Mouse (Mus musculus) stomach, postnatal 0 days (tissue): ENCODE measurements around the gene Mrln. TPM values are rescaled to one million over a fixed set of nuclear protein-coding genes. Genes with fewer than 3 reads are reported as not detected.
"Not testable (repeated sequence)": the region's sequence is repeated elsewhere in the genome, so short reads cannot be mapped to it uniquely, and the experiment has no call there.

Experiments used
- ATAC-seq: fragments of 200-750 bp; cut with Nextera tagmentation; 2 replicates; pipeline ENCODE4 v1.8.0; 2017; ENCODE audit not compliant: low FRiP score, low TSS enrichment
- DNase-seq: peaks from one replicate; pipeline ENCODE4 v3.0.0-alpha.2; 2016; ENCODE audit warnings: low spot score
- H3K27ac ChIP-seq: fragments of 300-500 bp; sonication (generic); replicated peaks from 2 replicates; pipeline ENCODE4 v1.5.1; 2014; ENCODE audit warnings: mild to moderate bottlenecking, control low read depth
- H3K27me3 ChIP-seq: fragments of 300-500 bp; sonication (generic); 2 replicates; pipeline ENCODE4 v1.6.1; 2014; ENCODE audit warnings: low read length; ENCODE audit not compliant: control insufficient read depth, insufficient read depth
- H3K36me3 ChIP-seq: fragments of 300-500 bp; sonication (generic); 2 replicates; pipeline ENCODE4 v1.6.1; 2014; ENCODE audit warnings: low read length, mixed read lengths; ENCODE audit not compliant: control insufficient read depth, insufficient read depth
- H3K4me1 ChIP-seq: fragments of 300-500 bp; sonication (generic); replicated peaks from 2 replicates; pipeline ENCODE4 v1.6.1; 2014; ENCODE audit warnings: antibody characterized with exemption; ENCODE audit not compliant: control insufficient read depth, insufficient read depth
- H3K4me2 ChIP-seq: fragments of 300-500 bp; sonication (generic); replicated peaks from 2 replicates; pipeline ENCODE4 v1.6.1; 2014; ENCODE audit warnings: low read depth, mild to moderate bottlenecking, control low read depth, moderate library complexity
- H3K4me3 ChIP-seq: fragments of 300-500 bp; sonication (generic); 2 replicates; pipeline ENCODE4 v1.5.1; 2014; ENCODE audit warnings: low read depth, low read length, control low read depth
- H3K9ac ChIP-seq: fragments of 300-500 bp; sonication (generic); 2 replicates; pipeline ENCODE4 v1.6.1; 2014; ENCODE audit warnings: mild to moderate bottlenecking, low read length, control low read depth, mixed read lengths
- H3K9me3 ChIP-seq: fragments of 300-500 bp; sonication (generic); 2 replicates; pipeline ENCODE4 v1.6.1; 2016; ENCODE audit warnings: low read length; ENCODE audit not compliant: control insufficient read depth
- CTCF ChIP-seq: IDR thresholded peaks from 2 replicates; pipeline ENCODE4 v1.5.1; 2016; ENCODE audit warnings: antibody characterized with exemption, low read depth, mild to moderate bottlenecking, moderate library complexity
- EP300 ChIP-seq: optimal IDR thresholded peaks from 2 replicates; pipeline ENCODE3; 2016; ENCODE audit warnings: antibody characterized with exemption
- WGBS: fragments of 180-500 bp; shearing (Covaris S2); extraction: QIAGEN DNeasy Blood & Tissue Kit; methylation state at CpG from one replicate; pipeline ENCODE4 v1.1.7; 2014; 5-methylcytosine and 5-hydroxymethylcytosine counted together
- polyA plus RNA-seq: library from polyadenylated mRNA; unstranded; fragments of >200 nt; fragmentation: Nextera tagmentation; extraction: Ambion mirVana; gene quantifications from 2 replicates; pipeline ENCODE4 v1.2.1, GENCODE M21; 2015

Mrln gene
- polyA plus RNA-seq, 1 experiment from 2014 or later = 1.5 TPM

GRCm38 (mm10) chr10:70211281-70211680 is 6.8 kb downstream of the Mrln start:
- no peaks in the 10 kb centered on the region for H3K27me3 ChIP-seq
- no peak overlapping the region for H3K27ac ChIP-seq
- no peaks in the 10 kb centered on the region for H3K36me3 ChIP-seq
- DNase-seq = no peak
- no peak overlapping the region for H3K4me2 ChIP-seq
- no peak overlapping the region for H3K9ac ChIP-seq
- H3K4me3 ChIP-seq = no peak overlapping the region
- no peak for ATAC-seq
- H3K4me1 ChIP-seq = no peaks in the 10 kb centered on the region
- H3K9me3 ChIP-seq = no peaks in the 10 kb centered on the region
- 65% methylated on average over 9 of the region's 9 CpGs for WGBS
- TF ChIP-seq CTCF (no peak), EP300 (no peak)

GRCm38 (mm10) chr10:70220971-70221370 is 16.5 kb downstream of the Mrln start:
- no peak overlapping the region for H3K9ac ChIP-seq
- TF ChIP-seq CTCF = no peak
- TF ChIP-seq EP300 = no peak
- 73% methylated on average over 5 of the region's 5 CpGs for WGBS

GRCm38 (mm10) chr10:70222231-70222630 is 17.8 kb downstream of the Mrln start:
- not testable (repeated sequence) for H3K4me2 ChIP-seq, H3K36me3 ChIP-seq, H3K4me1 ChIP-seq, H3K27me3 ChIP-seq, H3K4me3 ChIP-seq, DNase-seq, H3K9ac ChIP-seq, ATAC-seq, H3K27ac ChIP-seq, H3K9me3 ChIP-seq
- 92% methylated on average over 8 of the region's 8 CpGs for WGBS

More at GRCm38 (mm10) chr10:70220971-70221370, 16.5 kb downstream of the Mrln start:
- Histone ChIP-seq H3K36me3 (no peaks in the 10 kb centered on the region), H3K4me1 (no peaks in the 10 kb centered on the region), H3K4me3 (no peak overlapping the region), H3K27ac (no peak overlapping the region), H3K9me3 (no peaks in the 10 kb centered on the region), H3K27me3 (no peaks in the 10 kb centered on the region), H3K4me2 (no peak overlapping the region)
- DNase-seq = no peak
- no peak for ATAC-seq

GRCm38 (mm10) chr10:70224571-70224970 is 20.1 kb downstream of the Mrln start:
- Histone ChIP-seq H3K4me2 (no peak overlapping the region), H3K9me3 (no peaks in the 10 kb centered on the region), H3K4me3 (no peak overlapping the region), H3K27me3 (no peaks in the 10 kb centered on the region), H3K9ac (no peak overlapping the region), H3K4me1 (no peaks in the 10 kb centered on the region), H3K36me3 (no peaks in the 10 kb centered on the region), H3K27ac (no peak overlapping the region)
- WGBS = 81% methylated on average over 6 of the region's 6 CpGs
- TF ChIP-seq EP300 (no peak), CTCF (no peak)
- ATAC-seq (no peak), DNase-seq (no peak)

GRCm38 (mm10) chr10:70225760-70226159 is 21.3 kb downstream of the Mrln start:
- 47% methylated on average over 6 of the region's 6 CpGs for WGBS
- no peaks in the 10 kb centered on the region for H3K36me3 ChIP-seq
- TF ChIP-seq CTCF (no peak), EP300 (no peak)
- H3K27ac ChIP-seq = no peak overlapping the region
- no peaks in the 10 kb centered on the region for H3K4me1 ChIP-seq
- no peak overlapping the region for H3K9ac ChIP-seq
- H3K9me3 ChIP-seq = no peaks in the 10 kb centered on the region
- H3K4me3 ChIP-seq = no peak overlapping the region
- H3K27me3 ChIP-seq = no peaks in the 10 kb centered on the region
- no peak overlapping the region for H3K4me2 ChIP-seq
- DNase-seq (no peak), ATAC-seq (0 out of 2 replicates have a peak, but pooled peaks have one; percentile 15)

- ATAC-seq = no peak
These were observed 22.1 kb downstream of the Mrln start for GRCm38 (mm10) chr10:70226608-70227007.

More at GRCm38 (mm10) chr10:70226608-70227007, 22.1 kb downstream of the Mrln start:
- DNase-seq = no peak
- H3K4me1 ChIP-seq = no peaks in the 10 kb centered on the region
- H3K36me3 ChIP-seq = no peaks in the 10 kb centered on the region
- TF ChIP-seq CTCF = no peak
- TF ChIP-seq EP300 = no peak
- H3K27ac ChIP-seq = no peak overlapping the region
- no peaks in the 10 kb centered on the region for H3K27me3 ChIP-seq
- H3K4me3 ChIP-seq = no peak overlapping the region
- H3K4me2 ChIP-seq = no peak overlapping the region
- H3K9me3 ChIP-seq = no peaks in the 10 kb centered on the region
- no peak overlapping the region for H3K9ac ChIP-seq
